Mouse (Mus musculus) embryonic facial prominence, embryonic 13.5 days (tissue): ENCODE results near the gene Erich3. TPM values are rescaled to one million over a fixed set of nuclear protein-coding genes. Genes with fewer than 3 reads are reported as not detected.
"Not testable (repeated sequence)": the region's sequence is repeated elsewhere in the genome, so short reads cannot be mapped to it uniquely, and the experiment has no call there.

Source experiments
- ATAC-seq: fragments of 200-750 bp; cut with Nextera tagmentation; 2 replicates; pipeline ENCODE4 v1.8.0; 2017; ENCODE audit warnings: low read depth; ENCODE audit not compliant: insufficient number of reproducible peaks, insufficient read depth, low FRiP score, low TSS enrichment
- H3K27ac ChIP-seq: fragments of 300-500 bp; sonication (generic); 2 replicates; pipeline ENCODE4 v1.5.1; 2015; ENCODE audit warnings: moderate library complexity, mild to moderate bottlenecking, inconsistent platforms
- H3K27me3 ChIP-seq: fragments of 300-500 bp; sonication (generic); 2 replicates; pipeline ENCODE4 v1.6.1; 2015; ENCODE audit warnings: mild to moderate bottlenecking, inconsistent platforms
- H3K36me3 ChIP-seq: fragments of 300-500 bp; sonication (generic); 2 replicates; pipeline ENCODE4 v1.6.1; 2015; ENCODE audit warnings: mild to moderate bottlenecking, inconsistent platforms
- H3K4me1 ChIP-seq: fragments of 300-500 bp; sonication (generic); 2 replicates; pipeline ENCODE4 v1.6.1; 2015; ENCODE audit warnings: inconsistent platforms
- H3K4me2 ChIP-seq: fragments of 300-500 bp; sonication (generic); 2 replicates; pipeline ENCODE4 v1.6.1; 2015; ENCODE audit warnings: moderate library complexity, mild to moderate bottlenecking, inconsistent platforms
- H3K4me3 ChIP-seq: fragments of 300-500 bp; sonication (generic); 2 replicates; pipeline ENCODE4 v1.5.1; 2015; ENCODE audit warnings: mild to moderate bottlenecking, inconsistent platforms
- H3K9ac ChIP-seq: fragments of 300-500 bp; sonication (generic); 2 replicates; pipeline ENCODE4 v1.6.1; 2015; ENCODE audit warnings: mild to moderate bottlenecking, inconsistent platforms
- H3K9me3 ChIP-seq: fragments of 300-500 bp; sonication (generic); 2 replicates; pipeline ENCODE4 v1.6.1; 2016; ENCODE audit warnings: inconsistent platforms
- WGBS: fragments of 180-500 bp; shearing (Covaris S2); methylation state at CpG from one replicate; pipeline ENCODE4 v1.1.7; 2015; ENCODE audit warnings: mixed read lengths; 5-methylcytosine and 5-hydroxymethylcytosine counted together
- polyA plus RNA-seq: library from polyadenylated mRNA; unstranded; fragments of >200 nt; fragmentation: Nextera tagmentation; extraction: Ambion mirVana; gene quantifications from 2 replicates; pipeline ENCODE4 v1.2.1, GENCODE M21; 2015

The Erich3 gene
- polyA plus RNA-seq: 0.06 and 0.17 TPM in 2 replicates

DNA sequence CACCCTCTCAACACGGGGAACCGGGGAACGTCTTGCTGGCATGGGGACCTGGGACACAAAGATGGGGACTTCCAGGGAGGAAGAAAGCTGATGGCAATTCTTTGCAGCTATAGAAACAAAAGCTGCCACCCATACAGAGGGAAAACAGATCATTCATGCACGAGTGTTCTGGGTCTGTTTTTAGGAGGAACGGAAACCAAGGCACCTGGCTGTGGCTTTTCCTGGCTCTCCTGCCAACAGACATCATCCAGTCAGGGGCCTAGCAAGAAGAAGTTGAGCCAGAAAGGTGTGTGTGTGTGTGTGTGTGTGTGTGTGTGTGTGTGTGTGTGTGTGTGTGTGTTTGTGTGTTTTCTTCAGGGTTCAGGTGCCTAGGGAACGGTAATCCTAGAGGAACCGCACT lies at the start of gene Erich3:
Erich3 (plus strand) TSS at position 315 of the 400 bp plus-strand sequence.
- peaks cover 12% of the 10 kb centered on the region for H3K4me1 ChIP-seq
- no peak within 1 kb of the TSS for H3K27ac ChIP-seq
- H3K4me2 ChIP-seq: peak within 1 kb of the TSS; percentile 63
- H3K4me3 ChIP-seq: peak within 1 kb of the TSS; percentile 36
- H3K36me3 ChIP-seq: no peaks in the 10 kb centered on the region
- H3K27me3 ChIP-seq: peaks cover 53% of the 10 kb centered on the region
- 27% methylated on average over 6 of the region's 7 CpGs for WGBS
- H3K9ac ChIP-seq: 0 out of 2 replicates have a peak within 1 kb of the TSS, but pooled peaks have one; percentile 32
- no peaks in the 10 kb centered on the region for H3K9me3 ChIP-seq
- ATAC-seq: no peak

DNA sequence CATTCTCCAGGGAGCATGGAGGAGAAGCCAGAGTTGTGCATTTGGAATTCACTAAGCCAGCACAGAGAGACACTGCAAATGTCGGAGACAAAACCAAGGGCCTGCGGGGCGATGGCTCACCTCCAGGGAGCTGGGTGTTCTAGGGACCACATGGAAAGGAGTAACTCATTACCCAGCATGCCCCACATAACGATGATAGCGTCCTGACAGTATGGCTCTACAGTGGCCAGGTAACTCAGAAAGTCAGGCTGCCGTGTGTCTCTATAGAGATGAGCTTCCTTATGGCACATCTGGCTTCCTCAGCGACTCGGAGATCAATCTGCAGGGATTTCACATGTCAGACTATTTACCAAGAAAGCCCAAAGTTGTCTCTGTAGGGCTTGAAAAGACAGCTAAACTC lies 48.9 kb upstream of the Erich3 start:
- no peak overlapping the region for H3K27ac ChIP-seq
- peaks cover 35% of the 10 kb centered on the region for H3K36me3 ChIP-seq
- no peak overlapping the region for H3K9ac ChIP-seq
- H3K9me3 ChIP-seq: no peaks in the 10 kb centered on the region
- H3K4me2 ChIP-seq: no peak overlapping the region
- H3K27me3 ChIP-seq: no peaks in the 10 kb centered on the region
- H3K4me1 ChIP-seq: no peaks in the 10 kb centered on the region
- 87% methylated on average over 8 of the region's 8 CpGs for WGBS
- no peak for ATAC-seq
- H3K4me3 ChIP-seq: no peak overlapping the region

DNA sequence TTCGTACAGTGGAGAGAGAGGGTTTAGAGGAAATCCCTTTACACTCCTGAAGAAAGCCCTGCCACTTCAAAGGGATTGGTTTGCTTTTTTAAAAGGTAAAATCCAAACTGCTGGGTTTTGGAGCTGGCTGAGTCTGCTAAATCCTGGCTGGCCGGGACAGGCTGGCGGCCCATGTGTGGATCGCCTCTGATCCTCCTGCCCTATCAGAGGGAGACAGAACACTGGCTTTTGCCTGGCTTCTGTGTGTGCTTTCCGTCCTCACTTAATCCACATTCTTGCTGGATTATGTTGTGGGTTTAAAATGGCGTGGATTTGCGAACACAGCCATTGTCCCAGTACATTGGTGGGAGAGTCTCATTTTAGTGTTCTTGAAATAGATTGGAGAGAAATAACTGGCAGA lies 48.4 kb upstream of the Erich3 start:
- Histone ChIP-seq H3K4me1 (no peaks in the 10 kb centered on the region), H3K9me3 (no peaks in the 10 kb centered on the region), H3K27ac (no peak overlapping the region), H3K9ac (no peak overlapping the region), H3K4me2 (no peak overlapping the region), H3K4me3 (no peak overlapping the region), H3K27me3 (no peaks in the 10 kb centered on the region), H3K36me3 (peaks cover 33% of the 10 kb centered on the region)
- ATAC-seq: no peak
- 83% methylated on average over 7 of the region's 7 CpGs for WGBS

DNA sequence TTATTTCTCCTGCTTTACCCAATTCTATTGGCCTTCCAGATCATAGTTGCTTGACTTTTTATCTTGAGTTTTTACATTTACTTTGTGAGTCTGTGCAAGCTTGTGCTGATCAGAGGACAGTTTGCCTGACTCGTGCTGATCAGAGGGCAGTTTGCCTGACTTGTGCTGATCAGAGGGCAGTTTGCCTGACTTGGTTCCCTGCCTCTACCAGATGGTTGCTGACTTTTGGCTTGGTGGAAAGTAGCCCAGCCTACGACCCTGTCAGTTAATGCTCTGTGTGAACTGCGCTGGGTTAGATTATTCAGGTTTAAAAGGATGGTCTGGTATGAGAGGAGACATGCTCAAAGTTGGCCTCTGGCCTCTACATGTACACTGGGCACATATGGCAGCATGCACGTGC lies 47.6 kb upstream of the Erich3 start:
- Histone ChIP-seq H3K9me3 (no peaks in the 10 kb centered on the region), H3K36me3 (peaks cover 25% of the 10 kb centered on the region), H3K4me3 (no peak overlapping the region), H3K4me1 (no peaks in the 10 kb centered on the region), H3K27me3 (no peaks in the 10 kb centered on the region), H3K4me2 (no peak overlapping the region), H3K9ac (no peak overlapping the region), H3K27ac (no peak overlapping the region)
- 86% methylated on average over 4 of the region's 4 CpGs for WGBS
- no peak for ATAC-seq

DNA sequence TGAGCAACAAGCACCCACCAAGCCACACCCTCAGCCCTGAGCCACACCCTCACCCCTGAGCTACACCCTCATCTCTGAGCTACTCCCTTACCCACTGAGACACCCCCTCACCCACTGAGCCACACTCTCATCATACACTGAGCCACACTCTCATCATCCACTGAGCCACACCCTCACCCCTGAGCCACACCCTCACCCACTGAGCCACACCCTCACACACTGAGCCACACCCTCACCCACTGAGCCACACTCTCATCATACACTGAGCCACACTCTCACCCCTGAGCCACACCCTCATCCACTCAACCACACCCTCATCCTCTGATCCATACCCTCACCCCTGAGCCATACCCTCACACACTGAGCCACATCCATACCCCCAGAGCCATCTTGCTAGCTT lies 35.4 kb upstream of the Erich3 start:
- Histone ChIP-seq H3K9ac (no peak overlapping the region), H3K4me3 (no peak overlapping the region), H3K4me1 (peaks cover 4% of the 10 kb centered on the region; the same call in 1 of the 2 replicates), H3K4me2 (no peak overlapping the region), H3K36me3 (peaks cover 8% of the 10 kb centered on the region; the same call in 1 of the 2 replicates), H3K27ac (no peak overlapping the region), H3K27me3 (no peaks in the 10 kb centered on the region), H3K9me3 (no peaks in the 10 kb centered on the region)
- ATAC-seq: peak; percentile 77; the same call in 1 of the 2 replicates

DNA sequence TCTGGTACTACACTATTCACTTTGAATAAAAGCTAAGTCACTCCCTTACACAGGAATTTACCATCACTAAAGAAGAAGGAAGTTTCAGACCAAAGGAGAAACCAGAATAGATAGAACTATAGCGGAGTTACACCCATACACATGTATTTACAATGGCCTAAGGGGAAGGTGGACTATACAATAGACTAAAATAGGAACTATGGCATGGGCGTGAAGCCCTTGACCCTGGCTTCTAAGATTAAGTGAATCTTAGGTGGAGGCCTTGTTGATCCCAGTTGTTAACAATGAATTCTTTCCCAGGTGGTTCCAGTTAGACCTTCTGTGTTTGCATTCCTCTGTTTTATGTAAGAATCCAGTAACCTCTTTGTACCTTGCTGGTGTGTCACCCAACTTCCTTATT lies 32.4 kb upstream of the Erich3 start:
- H3K9me3 ChIP-seq, H3K9ac ChIP-seq, H3K4me1 ChIP-seq, H3K27me3 ChIP-seq, H3K4me3 ChIP-seq, H3K4me2 ChIP-seq, ATAC-seq, H3K27ac ChIP-seq, H3K36me3 ChIP-seq: not testable (repeated sequence)
- 74% methylated on average over 2 of the region's 2 CpGs for whole genome bisulfite sequencing

DNA sequence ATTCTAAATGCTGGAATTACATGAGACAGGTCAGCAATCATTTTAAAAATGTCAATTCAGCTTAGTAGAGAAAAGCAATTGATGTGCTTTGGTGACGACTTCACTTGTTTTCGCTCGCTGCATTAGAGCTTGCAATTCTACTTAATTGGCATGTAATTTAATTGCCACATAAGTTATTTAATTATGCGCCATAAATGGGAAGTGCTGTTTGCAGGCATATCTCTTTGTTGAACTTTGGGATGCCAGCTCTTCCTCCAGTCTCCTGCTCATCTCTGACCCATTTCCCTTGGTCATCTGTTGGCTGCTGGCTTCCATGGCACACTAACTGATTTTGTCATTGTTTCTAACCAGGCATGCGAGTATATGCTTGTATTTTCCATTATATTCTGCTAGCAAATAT lies 30.6 kb upstream of the Erich3 start:
- no peak overlapping the region for H3K9ac ChIP-seq
- 75% methylated on average over 5 of the region's 5 CpGs for WGBS
- H3K4me3 ChIP-seq: no peak overlapping the region
- H3K9me3 ChIP-seq: no peaks in the 10 kb centered on the region
- H3K4me2 ChIP-seq: no peak overlapping the region
- no peak for ATAC-seq
- no peaks in the 10 kb centered on the region for H3K36me3 ChIP-seq
- H3K27me3 ChIP-seq: no peaks in the 10 kb centered on the region
- H3K27ac ChIP-seq: no peak overlapping the region
- H3K4me1 ChIP-seq: 0 out of 2 replicates have a peak, but pooled peaks cover 4% of the 10 kb centered on the region

DNA sequence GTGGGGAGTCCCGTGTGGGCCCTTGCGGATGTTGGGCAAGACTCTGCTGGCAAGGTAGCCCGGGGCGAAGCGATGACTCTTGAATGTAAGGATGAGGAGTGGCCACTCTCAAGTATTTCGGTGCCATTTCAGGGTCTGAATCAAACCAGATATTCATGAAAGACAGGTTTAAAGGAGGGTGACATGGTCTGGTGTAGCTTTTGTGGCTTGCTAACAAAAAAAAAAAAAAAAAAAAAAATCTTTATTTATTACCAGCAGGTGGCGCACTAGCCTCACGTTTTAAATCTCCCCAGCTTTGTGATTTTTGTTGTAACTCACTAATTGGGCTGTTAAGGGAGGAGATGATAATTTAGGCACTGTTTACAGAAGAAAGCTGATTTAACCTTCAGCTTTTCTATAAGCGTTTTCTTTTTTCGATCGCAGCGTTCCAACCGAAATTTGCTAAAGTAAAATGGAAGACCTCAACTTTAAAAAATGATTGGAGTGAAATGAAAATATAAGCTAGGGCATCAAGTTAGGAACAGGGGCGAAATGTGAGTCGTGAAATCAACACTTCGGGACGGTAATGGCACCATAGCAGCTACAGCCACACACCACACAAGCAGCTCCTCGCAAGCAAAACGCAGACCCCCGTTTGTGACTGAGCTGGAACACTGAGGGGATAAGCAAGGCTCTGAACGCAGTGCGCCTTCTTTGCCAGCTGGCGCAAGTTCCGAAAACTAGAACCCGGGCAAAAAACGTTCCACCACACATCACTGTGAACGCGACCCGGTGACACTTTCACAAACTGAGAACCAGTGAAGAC lies 16.8 kb upstream of the Erich3 start:
- H3K27ac ChIP-seq: no peak overlapping the region
- H3K4me3 ChIP-seq: peak overlapping the region; percentile 19; the same call in 1 of the 2 replicates
- no peak overlapping the region for H3K9ac ChIP-seq
- H3K4me1 ChIP-seq: no peaks in the 10 kb centered on the region
- H3K9me3 ChIP-seq: no peaks in the 10 kb centered on the region
- no peak for ATAC-seq
- peaks cover 14% of the 10 kb centered on the region for H3K27me3 ChIP-seq
- 58% methylated on average over 29 of the region's 29 CpGs for WGBS
- H3K36me3 ChIP-seq: no peaks in the 10 kb centered on the region
- peak overlapping the region; percentile 47 for H3K4me2 ChIP-seq

DNA sequence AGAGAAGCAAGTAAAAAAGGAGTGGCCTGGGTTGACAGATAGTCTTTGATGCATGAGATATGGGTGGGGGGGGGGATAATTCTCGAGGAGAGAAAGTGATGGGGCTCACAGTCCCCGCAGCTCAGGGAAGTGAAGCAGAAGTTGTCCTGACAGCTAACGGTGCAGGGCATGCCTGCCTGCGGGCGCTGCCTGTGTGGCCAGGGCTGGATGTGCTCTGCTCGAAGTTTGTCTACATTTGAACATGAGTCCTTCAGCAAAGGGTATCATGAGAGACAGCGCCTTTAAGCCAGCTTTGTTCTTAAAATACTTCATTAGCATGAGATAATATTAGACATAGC lies 16.2 kb upstream of the Erich3 start:
- H3K9me3 ChIP-seq: no peaks in the 10 kb centered on the region
- no peak for ATAC-seq
- peak overlapping the region; percentile 47 for H3K4me2 ChIP-seq

DNA sequence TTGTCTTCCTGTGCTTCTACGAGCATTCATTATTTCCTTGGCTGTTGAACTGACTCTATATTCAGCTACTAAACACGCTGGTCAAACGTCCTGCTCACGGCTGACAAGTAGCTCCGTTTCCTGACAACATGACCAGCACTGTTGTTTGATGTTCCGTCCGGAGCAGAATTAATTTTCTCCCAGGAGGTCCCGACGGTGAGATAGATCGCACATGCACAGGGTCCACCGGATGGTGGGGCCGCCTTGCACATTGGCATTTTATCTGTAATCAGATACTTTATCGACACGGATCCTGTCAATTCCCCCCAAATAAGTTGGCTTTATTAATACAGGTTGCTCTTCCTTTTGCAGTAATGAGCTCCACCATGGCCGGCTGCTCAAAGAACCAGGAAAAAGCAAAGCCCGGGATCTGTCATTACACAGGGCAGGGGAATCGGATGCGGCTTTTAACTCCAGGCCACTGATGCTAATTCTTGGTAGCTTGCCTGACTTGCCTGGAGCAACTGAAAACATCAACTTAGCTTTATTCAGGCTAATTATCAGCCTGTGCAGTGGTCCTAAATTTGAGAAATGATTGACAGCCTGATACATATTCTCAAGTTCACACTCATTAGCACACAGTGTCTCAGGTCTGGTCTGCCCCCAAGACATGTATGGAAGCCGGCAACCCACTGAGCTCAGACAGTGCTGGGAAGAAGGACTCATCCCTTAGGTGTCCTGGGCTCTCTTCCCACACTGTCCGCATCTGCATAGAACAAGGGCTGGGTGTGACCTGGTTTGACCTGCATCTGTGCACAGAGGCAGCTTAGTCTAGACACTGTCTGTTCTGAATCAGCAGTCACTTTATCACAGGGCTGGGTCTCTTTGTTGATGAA lies 14.0 kb upstream of the Erich3 start:
- no peak overlapping the region for H3K9ac ChIP-seq
- no peak overlapping the region for H3K4me2 ChIP-seq
- H3K27ac ChIP-seq: no peak overlapping the region
- H3K4me3 ChIP-seq: no peak overlapping the region
- WGBS: 43% methylated on average over 20 of the region's 20 CpGs
- peaks cover 28% of the 10 kb centered on the region for H3K27me3 ChIP-seq
- H3K36me3 ChIP-seq: no peaks in the 10 kb centered on the region
- no peak for ATAC-seq
- no peaks in the 10 kb centered on the region for H3K9me3 ChIP-seq
- H3K4me1 ChIP-seq: 0 out of 2 replicates have a peak, but pooled peaks cover 4% of the 10 kb centered on the region

More for the DNA sequence above, 16.2 kb upstream of the Erich3 start:
- Histone ChIP-seq H3K27ac (no peak overlapping the region), H3K36me3 (no peaks in the 10 kb centered on the region), H3K9ac (no peak overlapping the region), H3K27me3 (peaks cover 19% of the 10 kb centered on the region), H3K4me1 (no peaks in the 10 kb centered on the region), H3K4me3 (no peak overlapping the region; the same call in 1 of the 2 replicates)
- WGBS: 58% methylated on average over 7 of the region's 7 CpGs

DNA sequence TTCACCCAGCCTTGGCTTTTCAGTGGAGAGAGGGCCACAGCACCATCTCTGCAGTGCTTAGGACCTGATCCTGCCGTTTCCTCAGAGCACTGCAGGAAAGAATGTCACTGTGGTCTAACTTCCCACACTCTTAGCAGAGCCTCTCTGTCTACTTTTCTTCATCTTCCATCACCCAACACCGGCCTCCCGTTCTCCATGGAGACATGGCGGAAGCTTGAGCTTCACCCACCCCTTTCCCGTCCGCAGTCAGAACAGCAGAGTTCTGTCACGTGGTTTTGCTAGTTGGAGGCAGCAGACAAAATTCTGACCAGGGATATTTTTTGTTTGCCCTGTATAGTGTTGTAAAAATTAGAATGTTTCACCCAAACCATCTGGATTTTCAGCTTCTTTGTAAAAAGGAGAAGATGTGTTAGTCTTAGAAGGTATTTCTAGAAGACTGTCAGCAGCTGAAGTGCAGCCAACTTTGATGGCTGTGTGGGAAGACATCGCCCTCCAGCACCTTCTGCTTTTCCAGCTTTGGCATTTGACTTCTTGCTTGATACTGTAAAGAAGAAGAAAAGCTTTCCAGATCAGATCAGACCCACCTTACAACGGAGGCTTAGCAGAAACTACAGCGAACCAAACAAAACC lies 12.4 kb upstream of the Erich3 start:
- Histone ChIP-seq H3K9me3 (no peaks in the 10 kb centered on the region), H3K36me3 (no peaks in the 10 kb centered on the region), H3K27ac (no peak overlapping the region), H3K9ac (no peak overlapping the region), H3K4me3 (no peak overlapping the region), H3K27me3 (peaks cover 28% of the 10 kb centered on the region), H3K4me2 (no peak overlapping the region), H3K4me1 (0 out of 2 replicates have a peak, but pooled peaks cover 4% of the 10 kb centered on the region)
- ATAC-seq: no peak
- WGBS: 74% methylated on average over 10 of the region's 10 CpGs
